Mouse (Mus musculus): ENCODE measurements around the gene Lrrc28.
A peak's percentile ranks its signal among the peaks of the same experiment; 100 is the strongest.

Lrrc28 gene

DNA sequence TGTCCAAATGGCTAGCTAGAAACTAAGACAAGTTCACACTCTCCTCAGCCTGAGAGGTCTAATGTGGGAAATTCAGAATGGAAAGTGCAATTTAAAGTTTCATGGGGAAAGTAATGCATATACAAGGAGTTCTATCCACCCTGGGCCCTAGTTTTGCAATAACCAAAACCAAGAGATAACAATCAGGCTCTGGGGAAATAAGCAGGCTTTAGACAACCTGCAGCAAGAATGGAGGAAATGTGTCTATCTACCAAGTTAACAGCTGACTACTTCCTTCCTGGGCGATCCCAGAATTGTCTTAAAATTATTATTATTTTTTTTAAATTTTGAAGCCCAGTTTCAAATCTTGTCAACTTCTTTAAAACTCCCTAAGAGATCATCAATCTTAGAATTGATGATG lies 48.7 kb downstream of the Lrrc28 start:
- DNase-seq (ENCODE audit: low read depth, low spot score): no peak

DNA sequence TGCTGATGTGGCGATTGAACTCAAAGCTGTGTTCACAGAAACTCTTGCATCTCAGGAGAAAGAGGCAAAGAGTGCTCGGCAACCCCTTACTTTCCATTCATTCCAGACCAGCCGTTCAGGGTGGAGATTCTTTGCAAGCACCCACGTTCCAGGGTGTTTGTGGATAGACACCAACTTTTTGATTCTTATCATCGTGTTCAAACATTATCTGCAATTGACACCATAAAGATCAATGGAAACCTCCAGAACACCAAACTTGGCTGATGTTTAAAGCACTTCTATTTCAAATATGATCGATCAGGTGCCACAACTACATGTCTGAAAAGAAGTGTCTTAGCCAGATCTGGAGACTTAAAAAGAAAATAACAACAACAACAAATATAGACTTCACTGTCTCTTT lies 51.2 kb downstream of the Lrrc28 start:
- DNase-seq (ENCODE audit: low read depth, low spot score): no peak

- no peak for DNase-seq (ENCODE audit: low read depth, low spot score)
Measured at GRCm38 (mm10) chr7:67592670-67593069, 52.4 kb downstream of the Lrrc28 start.

GRCm38 (mm10) chr7:67588743-67589142 lies 56.3 kb downstream of the Lrrc28 start:
- peak; percentile 56 for DNase-seq (ENCODE audit: low read depth, low spot score)

- no peak for DNase-seq (ENCODE audit: low read depth, low spot score)
Measured at GRCm38 (mm10) chr7:67586479-67586878, 58.6 kb downstream of the Lrrc28 start.

DNA sequence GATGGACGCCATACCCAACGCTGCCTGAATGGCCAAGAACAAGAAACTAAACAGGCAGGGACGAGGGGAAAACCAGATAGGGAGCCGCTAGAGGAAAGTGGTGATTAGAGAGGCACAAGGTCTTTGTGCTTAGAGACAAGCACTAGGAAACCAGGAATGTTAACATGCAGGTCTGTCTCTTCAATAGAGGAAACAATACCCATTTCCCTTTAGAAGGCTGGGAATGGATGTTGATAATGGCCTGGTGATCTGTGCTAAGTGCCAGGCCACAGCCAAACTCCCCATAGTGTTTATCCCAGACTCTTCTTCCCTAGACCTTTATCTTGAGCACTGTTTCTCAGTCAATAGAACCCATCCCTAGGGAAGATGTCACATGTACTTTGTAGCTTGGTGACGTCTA lies 61.2 kb downstream of the Lrrc28 start:
- DNase-seq (ENCODE audit: low read depth, low spot score): peak; percentile 8

DNA sequence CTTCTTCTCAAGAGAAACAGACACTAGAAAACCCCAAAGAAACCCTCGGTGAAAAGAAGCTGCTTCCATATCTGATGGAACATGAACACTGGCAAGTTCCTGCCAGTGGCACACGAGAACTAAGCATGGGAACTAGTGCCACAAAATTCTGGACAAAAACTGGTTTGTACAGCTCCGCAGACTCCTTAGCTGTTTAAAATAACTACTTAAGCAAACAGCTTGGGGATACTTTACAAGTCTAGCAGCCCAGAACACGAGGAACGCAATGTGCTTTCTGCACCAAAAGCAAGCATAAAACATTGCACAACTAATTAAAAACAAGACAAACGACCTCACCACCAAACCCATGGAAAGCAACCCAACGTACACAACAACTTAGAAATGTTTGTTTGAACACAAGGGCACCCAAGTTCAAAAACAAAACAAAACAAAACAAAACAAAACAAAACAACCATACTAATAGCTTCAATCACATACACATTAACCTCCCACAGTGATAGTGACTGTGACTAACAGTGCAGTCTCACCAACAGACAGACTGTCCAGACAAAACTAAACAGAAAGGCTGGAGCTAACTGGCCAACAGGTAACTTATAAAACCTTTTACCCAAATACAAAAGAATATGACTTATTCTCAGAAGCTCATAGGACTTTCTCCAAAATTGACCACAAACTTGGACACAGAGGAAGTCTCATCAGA lies 66.1 kb downstream of the Lrrc28 start:
- DNase-seq (ENCODE audit: low read depth, low spot score): no peak

GRCm38 (mm10) chr7:67578044-67578443 lies 67.0 kb downstream of the Lrrc28 start:
- no peak for DNase-seq (ENCODE audit: low read depth, low spot score)

DNA sequence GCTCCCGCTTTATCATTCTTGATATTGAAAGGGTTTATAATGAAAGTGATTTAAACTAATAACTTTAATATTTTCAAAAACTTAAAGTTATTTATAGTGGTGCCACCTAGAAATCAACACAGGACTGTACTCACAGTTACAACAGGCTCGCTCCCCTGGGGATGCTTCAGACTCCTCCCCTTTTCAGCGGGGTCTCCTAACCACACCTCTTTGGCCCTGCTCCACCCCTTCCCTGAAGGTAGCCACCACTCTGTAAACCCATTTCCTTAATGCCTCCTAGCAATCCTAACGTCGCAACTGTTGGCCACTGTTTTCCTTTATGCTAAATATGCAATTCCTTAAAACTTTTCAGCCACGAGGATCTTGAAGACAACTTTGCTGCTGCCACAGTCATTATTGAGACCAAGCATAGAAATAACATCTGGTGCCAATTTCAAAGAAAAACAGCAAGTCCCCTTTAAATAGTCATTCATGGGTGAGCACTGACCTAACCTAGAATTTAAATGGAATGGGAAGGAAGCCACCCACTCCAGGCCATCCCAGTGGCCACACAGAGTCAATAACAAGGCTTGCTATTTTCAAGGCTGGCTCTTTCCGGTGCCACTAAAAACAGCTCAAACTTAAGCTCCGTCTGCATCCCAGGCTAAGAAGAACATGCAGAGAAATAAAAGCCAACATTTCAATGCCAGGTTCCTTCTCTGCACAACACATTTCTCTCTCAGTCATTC lies 78.4 kb downstream of the Lrrc28 start:
- DNase-seq (ENCODE audit: low read depth, low spot score): peak; percentile 41

- DNase-seq (ENCODE audit: low read depth, low spot score): no peak
Measured at GRCm38 (mm10) chr7:67565132-67565531, 79.9 kb downstream of the Lrrc28 start.

GRCm38 (mm10) chr7:67562176-67562575 lies 82.9 kb downstream of the Lrrc28 start:
- DNase-seq (ENCODE audit: low read depth, low spot score): peak; percentile 32

- DNase-seq (ENCODE audit: low read depth, low spot score): no peak
Measured at GRCm38 (mm10) chr7:67559486-67559885, 85.6 kb downstream of the Lrrc28 start.

GRCm38 (mm10) chr7:67558230-67558629 lies 86.8 kb downstream of the Lrrc28 start:
- DNase-seq (ENCODE audit: low read depth, low spot score): no peak

DNA sequence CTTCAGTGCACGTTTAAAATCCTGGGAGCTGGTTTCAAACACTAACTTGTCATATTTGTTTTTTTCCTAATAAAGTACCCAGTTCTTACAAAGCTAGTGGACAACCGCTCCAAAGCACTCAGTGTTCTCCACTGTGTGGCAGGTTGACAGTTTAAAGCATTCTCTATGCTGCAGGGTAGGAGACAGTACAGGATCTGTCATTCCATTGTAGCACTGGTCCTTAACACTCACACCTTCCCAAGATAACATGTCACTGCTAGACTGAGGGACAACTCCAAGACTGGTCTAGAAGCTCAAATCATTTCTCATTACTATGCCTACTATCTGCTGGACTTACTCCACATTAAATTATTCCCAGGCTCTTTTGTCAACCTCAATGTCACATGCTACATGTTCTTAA lies 90.2 kb downstream of the Lrrc28 start:
- no peak for DNase-seq (ENCODE audit: low read depth, low spot score)

- DNase-seq (ENCODE audit: low read depth, low spot score): no peak
Measured at GRCm38 (mm10) chr7:67551242-67551641, 93.8 kb downstream of the Lrrc28 start.

DNA sequence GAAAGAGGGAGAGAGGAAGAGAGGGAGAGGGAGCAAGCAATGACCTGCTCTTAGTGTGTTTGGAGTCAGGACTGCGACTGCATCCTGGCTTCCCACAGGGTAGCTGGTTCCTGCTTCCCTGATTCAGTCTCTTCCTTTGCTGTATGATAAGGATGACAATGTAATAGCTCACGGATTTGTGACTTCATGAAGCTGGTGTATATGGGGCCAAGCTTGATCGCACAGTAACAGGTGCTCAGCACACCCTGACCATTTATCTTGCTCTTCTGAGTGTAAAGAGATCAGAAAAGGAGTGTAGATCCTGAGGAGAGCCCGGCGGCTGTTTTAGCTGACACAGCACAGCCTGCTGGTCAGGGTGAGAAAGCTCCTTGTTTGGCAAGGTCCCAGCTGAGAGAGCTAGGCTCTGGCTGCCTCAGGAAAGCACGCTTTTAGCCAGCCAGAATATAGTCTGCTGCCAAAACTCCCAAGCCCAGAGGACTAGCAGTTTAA lies 96.0 kb downstream of the Lrrc28 start:
- DNase-seq (ENCODE audit: low read depth, low spot score): peak; percentile 20

- no peak for DNase-seq (ENCODE audit: low read depth, low spot score)
Measured at GRCm38 (mm10) chr7:67548599-67549041, 96.4 kb downstream of the Lrrc28 start.

- DNase-seq (ENCODE audit: low read depth, low spot score): no peak
Measured at GRCm38 (mm10) chr7:67546282-67546681, 98.8 kb downstream of the Lrrc28 start.

- no peak for DNase-seq (ENCODE audit: low read depth, low spot score)
Measured at GRCm38 (mm10) chr7:67544586-67544985, 100.5 kb downstream of the Lrrc28 start.

DNA sequence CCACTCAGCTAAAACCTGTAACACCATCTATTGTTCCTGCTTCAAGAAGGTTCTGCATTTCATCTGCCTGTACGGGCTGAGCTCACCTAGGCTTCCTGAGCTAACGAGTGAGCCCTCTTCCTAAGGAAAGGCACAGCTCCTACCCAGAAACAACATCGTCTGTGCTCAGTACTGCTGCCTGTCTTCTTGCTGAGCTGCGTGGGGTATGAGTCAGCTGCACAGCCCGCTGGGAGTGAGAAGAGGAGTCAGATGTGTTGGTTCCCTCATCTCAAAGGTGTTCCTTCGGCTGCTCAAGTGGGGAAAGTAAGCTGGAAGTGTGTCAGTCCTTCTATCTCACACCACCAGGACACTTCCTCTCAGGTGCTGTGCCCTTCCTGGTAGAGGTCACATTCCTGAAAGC lies 101.4 kb downstream of the Lrrc28 start:
- no peak for DNase-seq (ENCODE audit: low read depth, low spot score)

DNA sequence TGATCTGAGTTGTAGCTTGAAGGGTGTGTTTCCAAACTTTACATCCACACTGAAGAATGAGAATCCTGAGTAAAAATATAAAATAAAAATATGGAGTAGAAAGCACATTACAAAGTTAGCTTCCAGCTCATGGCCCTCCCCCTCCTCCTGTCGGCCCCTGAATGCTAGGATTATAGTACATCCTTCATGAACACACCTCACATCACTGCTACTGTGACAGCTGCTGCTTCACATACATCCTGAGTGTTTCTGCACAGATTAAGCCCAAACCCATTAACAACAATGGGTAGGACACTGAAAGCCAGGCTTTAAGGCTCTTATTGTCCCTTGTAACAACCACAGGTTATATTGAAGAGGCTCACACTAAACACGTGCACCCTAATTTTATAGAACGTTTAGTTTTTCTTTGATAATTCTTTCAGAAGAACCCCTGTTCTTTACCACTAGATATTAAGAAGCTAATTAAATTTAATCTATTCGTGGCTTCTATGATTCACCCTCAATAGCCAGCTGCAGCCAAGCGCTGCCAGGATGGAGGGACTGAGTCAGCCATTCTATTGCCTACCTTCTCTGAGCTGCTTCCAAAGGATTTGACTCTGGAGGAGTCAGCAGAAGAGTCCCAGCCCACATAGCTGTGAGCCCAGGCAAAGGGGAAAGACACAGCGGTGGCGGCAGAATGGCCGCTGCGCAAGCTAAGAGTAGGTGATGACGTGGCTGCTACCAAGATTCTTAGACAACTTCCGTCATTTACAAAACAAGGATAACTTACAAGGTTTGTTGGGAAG lies 108.3 kb downstream of the Lrrc28 start:
- DNase-seq (ENCODE audit: low read depth, low spot score): no peak

GRCm38 (mm10) chr7:67535941-67536340 lies 109.1 kb downstream of the Lrrc28 start:
- no peak for DNase-seq (ENCODE audit: low read depth, low spot score)
